Mouse (Mus musculus): ENCODE data around the gene Vps29.

DNA sequence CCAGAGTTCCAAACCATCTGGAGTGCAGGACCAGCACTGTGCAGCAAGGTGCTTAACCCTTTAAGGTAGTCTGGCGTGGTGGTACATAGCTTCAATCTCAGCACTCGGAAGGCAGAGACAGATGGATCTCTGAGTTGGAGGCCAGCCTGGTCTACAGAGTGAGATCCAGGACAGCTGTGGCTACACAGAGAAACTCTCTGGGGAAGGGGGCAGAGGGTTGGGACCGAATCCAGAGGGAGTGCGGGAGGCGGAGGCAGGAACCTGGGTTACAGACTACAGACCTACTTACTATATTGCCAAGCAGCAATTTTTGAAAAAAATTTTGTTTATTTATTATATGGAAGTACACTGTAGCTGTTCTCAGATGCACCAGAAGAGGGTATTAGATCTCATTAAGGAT is 60.2 kb downstream of the Vps29 start:
- TF ChIP-seq TCF12 (IDR thresholded peaks at IDR 0.05; ENCODE audit: insufficient read depth, poor library complexity, severe bottlenecking), result no peak
- TF ChIP-seq E2F4 (IDR thresholded peaks at IDR 0.05; ENCODE audit: insufficient read depth), result no peak
- no peak for TF ChIP-seq POLR2A (IDR thresholded peaks at IDR 0.05; ENCODE audit: insufficient read length, low read depth)
- TF ChIP-seq POLR2AphosphoS2 (IDR thresholded peaks at IDR 0.05; ENCODE audit: insufficient read length, low read depth), result no peak
- TF ChIP-seq MAX (IDR thresholded peaks at IDR 0.05; ENCODE audit: low read depth), result no peak
- TF ChIP-seq CEBPB (IDR thresholded peaks at IDR 0.05; ENCODE audit: insufficient read depth, poor library complexity, severe bottlenecking), result no peak
- no peak for TF ChIP-seq TCF3 (IDR thresholded peaks at IDR 0.05; ENCODE audit: insufficient read length, low read depth)
- no peak for TF ChIP-seq MYOD1 (IDR thresholded peaks at IDR 0.05; ENCODE audit: control insufficient read depth in 1 of 3, insufficient read length in 2 of 3, low read depth in 2 of 3)
- no peak for TF ChIP-seq MYOG (IDR thresholded peaks at IDR 0.05; ENCODE audit: control insufficient read depth in 1 of 3, insufficient read depth in 1 of 3, insufficient read length in 2 of 3, low read depth in 2 of 3)
